Mouse (Mus musculus) neural tube, embryonic 14.5 days (tissue): ENCODE data around the gene Nthl1. TPM values are rescaled to one million over a fixed set of nuclear protein-coding genes. Genes with fewer than 3 reads are reported as not detected.

Experiments used
- ATAC-seq: fragments of 200-750 bp; cut with Nextera tagmentation; 2 replicates; pipeline ENCODE4 v1.8.0; 2017; ENCODE audit warnings: low read depth, mild to moderate bottlenecking, moderate TSS enrichment, moderate library complexity
- H3K27ac ChIP-seq: fragments of 300-500 bp; sonication (generic); 2 replicates; pipeline ENCODE4 v1.5.1; 2014; ENCODE audit warnings: low read depth, mild to moderate bottlenecking, control low read depth, low read length, moderate library complexity, mixed read lengths
- H3K27me3 ChIP-seq: fragments of 300-500 bp; sonication (generic); 2 replicates; pipeline ENCODE4 v1.6.1; 2014; ENCODE audit warnings: low read length; ENCODE audit not compliant: control insufficient read depth, insufficient read depth
- H3K36me3 ChIP-seq: fragments of 300-500 bp; sonication (generic); 2 replicates; pipeline ENCODE4 v1.6.1; 2014; ENCODE audit warnings: low read length, mixed read lengths; ENCODE audit not compliant: control insufficient read depth, insufficient read depth
- H3K4me1 ChIP-seq: fragments of 300-500 bp; sonication (generic); 2 replicates; pipeline ENCODE4 v1.6.1; 2014; ENCODE audit warnings: low read length; ENCODE audit not compliant: control insufficient read depth, insufficient read depth
- H3K4me2 ChIP-seq: fragments of 300-500 bp; sonication (generic); 2 replicates; pipeline ENCODE4 v1.6.1; 2014; ENCODE audit warnings: mild to moderate bottlenecking, low read depth, low read length, control low read depth
- H3K4me3 ChIP-seq: fragments of 300-500 bp; sonication (generic); 2 replicates; pipeline ENCODE4 v1.5.1; 2014; ENCODE audit warnings: low read depth, low read length, control low read depth, mixed read lengths
- H3K9ac ChIP-seq: fragments of 300-500 bp; sonication (generic); replicated peaks from 2 replicates; pipeline ENCODE4 v1.6.1; 2014; ENCODE audit warnings: low read depth, mild to moderate bottlenecking, control low read depth, low read length, mixed read lengths
- H3K9me3 ChIP-seq: fragments of 300-500 bp; sonication (generic); 2 replicates; pipeline ENCODE4 v1.6.1; 2016; ENCODE audit warnings: low read length; ENCODE audit not compliant: control insufficient read depth
- WGBS: fragments of 180-500 bp; shearing (Covaris S2); extraction: QIAGEN DNeasy Blood & Tissue Kit; methylation state at CpG from one replicate; pipeline ENCODE4 v1.1.7; 2014; 5-methylcytosine and 5-hydroxymethylcytosine counted together
- polyA plus RNA-seq: library from polyadenylated mRNA; unstranded; fragments of >200 nt; fragmentation: Nextera tagmentation; extraction: Ambion mirVana; gene quantifications from 2 replicates; pipeline ENCODE4 v1.2.1, GENCODE M21; 2014

Gene Nthl1
- polyA plus RNA-seq, 1 experiment from 2014 or later, result 7.3 TPM

DNA sequence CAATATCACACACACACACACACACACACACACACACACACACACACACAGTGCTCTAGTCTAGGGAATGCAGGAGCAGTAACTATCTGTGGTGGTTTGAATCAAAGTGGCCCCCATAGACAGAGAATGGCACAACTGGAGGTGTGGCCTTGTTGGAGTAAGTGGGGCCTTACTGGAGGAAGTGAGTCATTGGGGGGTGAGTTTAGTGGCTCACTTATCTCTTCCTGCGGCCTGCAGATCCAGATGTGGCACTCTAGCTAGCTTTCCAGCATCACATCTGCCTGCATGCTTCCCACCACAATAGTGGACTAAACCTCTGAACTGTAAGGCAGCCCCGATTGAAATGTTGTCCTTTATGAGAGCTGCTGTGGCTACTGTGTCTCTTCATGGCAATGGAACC is 21.8 kb upstream of the Nthl1 start:
- Histone ChIP-seq H3K36me3 (peaks cover 63% of the 10 kb centered on the region), H3K4me2 (no peak overlapping the region), H3K4me1 (no peaks in the 10 kb centered on the region), H3K4me3 (no peak overlapping the region), H3K27ac (no peak overlapping the region), H3K9me3 (no peaks in the 10 kb centered on the region), H3K9ac (no peak overlapping the region), H3K27me3 (no peaks in the 10 kb centered on the region)
- no peak for ATAC-seq
- WGBS, result 92% methylated on average over 2 of the region's 2 CpGs

DNA sequence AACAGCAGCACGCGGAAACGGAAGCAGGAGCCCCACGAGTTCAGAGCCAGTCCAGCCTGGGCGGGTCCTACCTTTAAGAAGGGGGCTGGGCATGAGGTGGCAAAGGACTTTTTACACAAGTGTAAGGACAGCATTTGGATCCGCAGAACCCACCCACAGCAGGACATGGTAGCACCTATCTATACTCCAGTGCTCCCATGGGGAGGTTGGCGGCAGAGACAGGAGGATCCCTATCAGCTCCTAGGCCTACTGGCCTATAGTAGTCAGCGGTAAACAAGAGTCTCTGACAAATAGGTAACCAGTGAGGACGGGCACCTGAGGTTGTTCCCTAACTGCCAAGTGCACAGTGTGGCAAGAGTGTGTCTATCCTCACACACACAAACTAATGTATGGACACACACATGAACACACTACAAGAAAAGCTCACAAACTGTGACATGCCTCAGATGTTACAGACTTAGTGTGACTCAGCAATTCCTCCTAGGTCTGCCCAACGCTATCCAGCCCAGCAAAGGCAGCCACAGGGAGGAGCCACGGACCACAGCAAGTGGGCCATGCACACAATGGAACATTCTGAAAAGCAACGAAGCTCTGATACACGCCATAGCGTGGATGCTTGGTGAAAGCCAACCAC is 14.8 kb upstream of the Nthl1 start:
- Histone ChIP-seq H3K27ac (no peak overlapping the region), H3K36me3 (peaks cover 68% of the 10 kb centered on the region), H3K9me3 (no peaks in the 10 kb centered on the region), H3K4me1 (no peaks in the 10 kb centered on the region), H3K27me3 (no peaks in the 10 kb centered on the region), H3K4me2 (no peak overlapping the region), H3K9ac (no peak overlapping the region), H3K4me3 (no peak overlapping the region)
- WGBS, result 92% methylated on average over 14 of the region's 14 CpGs
- no peak for ATAC-seq

DNA sequence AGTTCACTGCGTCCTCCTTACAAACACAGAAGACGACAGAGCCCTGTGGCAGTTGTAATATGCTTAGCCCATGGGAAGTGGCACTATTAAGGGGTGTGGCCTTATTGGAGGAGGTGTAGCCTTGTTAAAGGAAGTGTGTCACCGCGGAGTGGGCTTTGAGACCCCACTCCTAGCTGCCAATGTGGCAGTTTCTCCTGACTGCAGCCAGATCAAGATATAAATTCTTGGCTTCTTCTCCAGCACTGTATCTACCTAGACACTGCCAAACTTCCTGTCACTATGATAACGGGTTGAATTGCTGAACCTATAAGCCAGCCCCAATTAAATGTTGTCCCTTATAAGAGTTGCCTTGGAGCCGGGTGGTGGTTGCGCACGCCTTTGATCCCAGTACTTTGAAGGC is 7.0 kb upstream of the Nthl1 start:
- no peak for ATAC-seq
- Histone ChIP-seq H3K36me3 (peaks cover 87% of the 10 kb centered on the region), H3K9ac (no peak overlapping the region), H3K4me3 (no peak overlapping the region), H3K27me3 (no peaks in the 10 kb centered on the region), H3K4me1 (no peaks in the 10 kb centered on the region), H3K9me3 (no peaks in the 10 kb centered on the region), H3K27ac (no peak overlapping the region), H3K4me2 (no peak overlapping the region)
- 94% methylated on average over 8 of the region's 8 CpGs for WGBS

GRCm38 (mm10) chr17:24628646-24629045 is 3.8 kb upstream of the Nthl1 start:
- Histone ChIP-seq H3K9me3 (no peaks in the 10 kb centered on the region), H3K9ac (no peak overlapping the region), H3K4me1 (peaks cover 5% of the 10 kb centered on the region), H3K4me3 (no peak overlapping the region), H3K27me3 (no peaks in the 10 kb centered on the region), H3K36me3 (peaks cover 61% of the 10 kb centered on the region), H3K4me2 (no peak overlapping the region), H3K27ac (no peak overlapping the region)
- WGBS, result 48% methylated on average over 5 of the region's 5 CpGs
- ATAC-seq, result no peak

DNA sequence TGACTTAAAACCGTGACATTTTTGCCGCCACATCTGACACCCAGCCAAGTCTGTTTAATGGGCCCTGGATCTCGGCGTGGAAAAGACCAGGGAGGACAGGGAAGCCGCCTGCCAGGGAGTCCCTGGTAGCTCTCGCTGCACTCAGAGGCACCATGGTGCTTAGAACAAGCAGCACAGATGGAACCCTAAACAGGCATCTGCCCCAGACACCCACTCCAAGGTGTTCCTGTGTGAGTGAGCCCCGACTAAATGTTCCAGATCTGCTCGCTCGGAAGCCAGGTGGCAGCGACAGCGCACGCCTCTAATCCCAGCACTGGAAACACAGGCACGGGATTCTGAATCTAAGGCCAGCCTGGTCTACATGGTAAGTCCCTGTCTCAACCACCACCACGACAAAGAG is 2.4 kb upstream of the Nthl1 start:
- no peak for ATAC-seq
- 93% methylated on average over 14 of the region's 14 CpGs for WGBS

DNA sequence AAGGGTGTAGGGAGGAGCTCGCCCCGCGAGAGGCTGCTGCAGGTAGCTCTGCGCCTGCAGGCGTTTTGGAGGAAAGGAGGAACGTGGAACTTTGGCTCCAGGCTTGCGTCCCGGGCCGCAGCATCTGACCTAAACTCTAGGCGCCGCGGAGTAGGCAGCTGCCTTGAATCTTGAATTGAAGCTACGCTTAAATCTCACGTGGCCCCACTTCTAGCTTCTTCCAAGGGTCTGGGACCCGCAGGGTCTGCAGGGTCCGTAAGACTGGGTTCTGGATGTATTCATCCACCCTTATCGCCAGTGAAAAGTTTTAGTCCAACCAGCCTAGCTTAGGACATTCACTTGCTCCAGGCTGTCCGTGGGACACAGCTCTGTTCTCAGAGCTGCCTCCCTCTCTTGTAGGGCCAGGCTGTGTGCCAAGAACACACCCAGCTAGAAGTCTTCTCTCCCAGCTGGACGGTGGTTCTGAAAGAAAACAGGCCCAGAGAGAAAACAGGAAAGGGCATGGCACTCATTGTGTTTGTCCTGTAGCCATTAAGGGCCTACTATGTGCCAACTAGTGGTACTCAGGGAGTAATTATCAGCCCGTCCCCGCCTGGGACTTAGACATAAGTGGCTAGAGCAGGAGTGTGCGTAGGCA is 451 bp downstream of the Nthl1 start:
- Histone ChIP-seq H3K4me3 (peak overlapping the region; percentile 65), H3K27ac (peak overlapping the region; percentile 73), H3K9ac (peak overlapping the region; percentile 58), H3K9me3 (no peaks in the 10 kb centered on the region), H3K36me3 (peaks cover 27% of the 10 kb centered on the region), H3K27me3 (no peaks in the 10 kb centered on the region), H3K4me1 (peaks cover 5% of the 10 kb centered on the region), H3K4me2 (peak overlapping the region; percentile 85)
- WGBS, result 11% methylated on average over 22 of the region's 22 CpGs
- ATAC-seq, result peak; percentile 15; the same call in 1 of the 2 replicates

More for the DNA sequence above, 2.4 kb upstream of the Nthl1 start:
- H3K27ac ChIP-seq, result no peak overlapping the region
- no peak overlapping the region for H3K4me2 ChIP-seq
- no peaks in the 10 kb centered on the region for H3K27me3 ChIP-seq
- peaks cover 50% of the 10 kb centered on the region for H3K36me3 ChIP-seq
- H3K4me3 ChIP-seq, result no peak overlapping the region
- H3K4me1 ChIP-seq, result peaks cover 5% of the 10 kb centered on the region
- no peaks in the 10 kb centered on the region for H3K9me3 ChIP-seq
- H3K9ac ChIP-seq, result no peak overlapping the region

DNA sequence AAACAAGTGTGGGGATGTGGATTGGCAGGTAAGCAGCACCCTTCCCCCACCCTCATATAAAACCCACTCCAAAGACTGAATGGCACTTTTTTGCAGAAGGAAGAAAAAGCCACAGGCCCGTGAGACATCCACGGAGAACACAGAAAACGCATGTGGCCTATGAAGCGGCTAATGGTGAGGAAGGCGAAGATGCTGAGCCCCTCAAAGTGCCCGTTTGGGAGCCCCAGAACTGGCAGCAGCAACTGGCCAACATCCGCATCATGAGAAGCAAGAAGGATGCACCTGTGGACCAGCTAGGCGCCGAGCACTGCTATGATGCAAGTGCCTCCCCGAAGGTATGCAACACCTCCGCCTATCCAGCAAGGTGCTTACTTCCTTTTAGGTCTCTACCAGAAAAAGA is 1.4 kb downstream of the Nthl1 start:
- Histone ChIP-seq H3K9me3 (no peaks in the 10 kb centered on the region), H3K27ac (no peak overlapping the region), H3K27me3 (no peaks in the 10 kb centered on the region), H3K4me3 (no peak overlapping the region), H3K4me1 (peaks cover 5% of the 10 kb centered on the region), H3K36me3 (peaks cover 20% of the 10 kb centered on the region), H3K9ac (no peak overlapping the region), H3K4me2 (no peak overlapping the region)
- 93% methylated on average over 11 of the region's 11 CpGs for WGBS
- no peak for ATAC-seq

DNA sequence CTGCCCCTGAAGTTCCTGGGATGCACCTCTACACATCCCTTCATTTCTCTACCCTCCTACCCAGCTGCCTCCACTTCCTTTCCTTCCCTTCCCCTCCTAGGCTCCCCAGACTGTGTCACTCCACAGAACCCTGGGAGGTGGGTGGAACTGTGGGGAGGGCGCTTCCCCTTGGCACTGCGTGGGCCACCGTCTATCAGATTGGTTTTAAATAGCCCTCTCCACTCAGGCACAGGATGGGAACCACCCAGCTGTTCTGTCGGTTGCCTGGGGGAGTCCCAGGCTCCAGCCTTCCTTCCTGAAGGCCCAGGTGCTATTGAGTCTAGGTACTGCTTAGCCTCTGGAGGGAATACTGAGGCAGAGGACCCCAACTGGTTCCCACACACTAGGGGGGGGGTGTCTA is 2.5 kb downstream of the Nthl1 start:
- Histone ChIP-seq H3K27me3 (no peaks in the 10 kb centered on the region), H3K4me1 (peaks cover 8% of the 10 kb centered on the region), H3K9ac (no peak overlapping the region), H3K4me2 (no peak overlapping the region), H3K9me3 (no peaks in the 10 kb centered on the region), H3K4me3 (no peak overlapping the region), H3K27ac (no peak overlapping the region), H3K36me3 (peaks cover 10% of the 10 kb centered on the region)
- ATAC-seq, result no peak
- WGBS, result 79% methylated on average over 4 of the region's 4 CpGs

- ATAC-seq, result no peak
- no peak overlapping the region for H3K4me3 ChIP-seq
- 98% methylated on average over 5 of the region's 5 CpGs for WGBS
- H3K4me2 ChIP-seq, result no peak overlapping the region
- H3K27me3 ChIP-seq, result no peaks in the 10 kb centered on the region
- 0 out of 2 replicates have a peak, but pooled peaks cover 3% of the 10 kb centered on the region for H3K36me3 ChIP-seq
- H3K4me1 ChIP-seq, result peaks cover 8% of the 10 kb centered on the region
- H3K27ac ChIP-seq, result no peak overlapping the region
- H3K9me3 ChIP-seq, result no peaks in the 10 kb centered on the region
- no peak overlapping the region for H3K9ac ChIP-seq
Measured at GRCm38 (mm10) chr17:24635694-24636093, 3.2 kb downstream of the Nthl1 start.
